Mouse (Mus musculus) small intestine, adult 2 months (tissue): ENCODE results near the gene Tbx6.

Experiments
- CTCF ChIP-seq: fragments of 200-500 bp; IDR thresholded peaks from 2 replicates; pipeline ENCODE4 v1.5.1; 2012; ENCODE audit warnings: low read depth, mild to moderate bottlenecking, control low read depth, inconsistent platforms, low read length, moderate library complexity, mixed read lengths; ENCODE audit not compliant: insufficient replicate concordance, insufficient read length; ENCODE audit errors: extremely low read depth
- POLR2A ChIP-seq: fragments of 200-500 bp; IDR thresholded peaks from 2 replicates; pipeline ENCODE4 v1.6.1; 2012; ENCODE audit warnings: low read depth, mild to moderate bottlenecking, control low read depth, inconsistent platforms, low read length, moderate library complexity

DNA sequence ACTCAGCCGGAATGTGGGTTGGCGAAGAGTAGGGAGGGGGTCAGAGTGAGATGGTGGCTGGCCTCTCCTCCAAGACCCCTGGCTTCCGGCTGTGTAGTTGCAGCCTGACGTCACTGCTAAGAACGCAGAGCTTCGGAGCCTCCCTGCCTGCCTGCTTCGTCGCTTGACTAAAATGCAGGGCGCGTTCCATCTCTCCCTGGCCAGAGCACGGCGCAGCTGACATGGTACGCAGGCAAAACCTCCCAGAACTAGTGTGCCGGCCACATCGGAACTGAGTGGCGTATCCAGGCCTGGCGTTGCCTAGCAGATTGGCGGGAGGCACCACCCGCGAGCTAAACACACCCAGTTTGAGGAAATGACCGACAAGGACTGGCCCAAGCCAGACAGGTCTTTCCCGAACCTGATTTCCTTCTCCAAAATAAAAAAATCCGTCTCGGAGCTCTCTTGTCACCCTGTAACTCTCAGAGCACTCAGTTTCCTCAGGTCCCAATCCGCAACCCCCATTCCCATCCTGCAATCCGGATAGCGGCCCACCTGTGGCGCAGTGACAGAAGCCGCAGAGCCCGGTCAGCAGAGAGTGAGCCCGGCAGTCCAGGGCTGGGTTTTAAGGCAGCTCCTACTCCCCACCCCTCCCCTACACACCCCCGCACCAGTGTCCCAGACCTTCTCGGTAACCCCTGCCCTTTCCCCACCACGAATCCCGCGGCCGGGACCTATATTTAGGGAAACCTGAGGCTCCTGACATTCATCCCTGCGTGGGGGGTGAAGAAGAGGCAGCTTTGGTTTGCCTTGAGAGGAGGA, 18.4 kb downstream of the Tbx6 start:
- TF ChIP-seq CTCF (no peak), POLR2A (peak; percentile 41)
